Mouse (Mus musculus) heart, postnatal 0 days (tissue): ENCODE measurements around the gene Cfap36. TPM values are rescaled to one million over a fixed set of nuclear protein-coding genes. Genes with fewer than 3 reads are reported as not detected.

Experiments
- ATAC-seq: fragments of 200-750 bp; cut with Nextera tagmentation; 2 replicates; pipeline ENCODE4 v1.8.0; 2017; ENCODE audit warnings: low read depth, moderate number of reproducible peaks, moderate library complexity; ENCODE audit not compliant: insufficient read depth
- DNase-seq: peaks from one replicate; pipeline ENCODE4 v3.0.0-alpha.2; 2016; ENCODE audit warnings: low spot score
- H3K27ac ChIP-seq: fragments of 300-500 bp; sonication (generic); 2 replicates; pipeline ENCODE4 v1.5.1; 2014; ENCODE audit warnings: low read depth, mild to moderate bottlenecking
- H3K27me3 ChIP-seq: fragments of 300-500 bp; sonication (generic); 2 replicates; pipeline ENCODE4 v1.6.1; 2014; ENCODE audit warnings: low read length, mixed read lengths; ENCODE audit not compliant: control insufficient read depth, insufficient read depth
- H3K36me3 ChIP-seq: fragments of 300-500 bp; sonication (generic); replicated peaks from 2 replicates; pipeline ENCODE4 v1.6.1; 2014; ENCODE audit warnings: low read length, mixed read lengths; ENCODE audit not compliant: control insufficient read depth, insufficient read depth
- H3K4me1 ChIP-seq: fragments of 300-500 bp; sonication (generic); 2 replicates; pipeline ENCODE4 v1.6.1; 2014; ENCODE audit warnings: antibody characterized with exemption; ENCODE audit not compliant: control insufficient read depth, insufficient read depth
- H3K4me2 ChIP-seq: fragments of 300-500 bp; sonication (generic); 2 replicates; pipeline ENCODE4 v1.6.1; 2014; ENCODE audit warnings: low read depth, mild to moderate bottlenecking, low read length, moderate library complexity
- H3K4me3 ChIP-seq: fragments of 300-500 bp; sonication (generic); 2 replicates; pipeline ENCODE4 v1.5.1; 2014; ENCODE audit warnings: low read depth, low read length
- H3K9ac ChIP-seq: fragments of 300-500 bp; sonication (generic); replicated peaks from 2 replicates; pipeline ENCODE4 v1.6.1; 2014; ENCODE audit warnings: low read depth, low read length, mixed read lengths
- H3K9me3 ChIP-seq: fragments of 300-500 bp; sonication (generic); replicated peaks from 2 replicates; pipeline ENCODE4 v1.6.1; 2016; ENCODE audit warnings: low read length; ENCODE audit not compliant: control insufficient read depth
- CTCF ChIP-seq: IDR thresholded peaks from 2 replicates; pipeline ENCODE4 v1.5.1; 2016; ENCODE audit warnings: antibody characterized with exemption, control low read depth, low read depth
- EP300 ChIP-seq: IDR thresholded peaks from 2 replicates; pipeline ENCODE4 v1.6.1; 2016; ENCODE audit warnings: antibody characterized with exemption, low read depth
- WGBS: fragments of 180-500 bp; shearing (Covaris S2); extraction: QIAGEN DNeasy Blood & Tissue Kit; methylation state at CpG from one replicate; pipeline ENCODE4 v1.1.7; 2014; 5-methylcytosine and 5-hydroxymethylcytosine counted together
- polyA plus RNA-seq: library from polyadenylated mRNA; unstranded; fragments of >200 nt; fragmentation: Nextera tagmentation; extraction: Ambion mirVana; gene quantifications from 2 replicates; pipeline ENCODE4 v1.2.1, GENCODE M21; 2015
- total RNA-seq: library from RNA; depleted of rRNA; stranded (reverse); fragments of >200 nt; gene quantifications from 2 replicates; pipeline ENCODE4 v1.2.3, GENCODE M21; 2014; ENCODE audit warnings: low replicate concordance

The Cfap36 gene
- total and polyA plus RNA-seq, 2 experiments from 2014 or later, result 3.5 to 44.2 TPM

GRCm38 (mm10) chr11:29222310-29222709, 24.9 kb downstream of the Cfap36 start:
- no peak overlapping the region for H3K9ac ChIP-seq
- TF ChIP-seq CTCF, result no peak
- TF ChIP-seq EP300, result no peak
- WGBS, result 23% methylated on average over 5 of the region's 5 CpGs
- H3K4me2 ChIP-seq, result no peak overlapping the region
- no peaks in the 10 kb centered on the region for H3K9me3 ChIP-seq
- ATAC-seq, result no peak
- H3K36me3 ChIP-seq, result peaks cover 59% of the 10 kb centered on the region
- DNase-seq, result no peak
- no peak overlapping the region for H3K4me3 ChIP-seq
- no peaks in the 10 kb centered on the region for H3K27me3 ChIP-seq
- H3K4me1 ChIP-seq, result no peaks in the 10 kb centered on the region
- H3K27ac ChIP-seq, result no peak overlapping the region

- H3K27ac ChIP-seq, result no peak overlapping the region
- no peak overlapping the region for H3K9ac ChIP-seq
- peaks cover 70% of the 10 kb centered on the region for H3K36me3 ChIP-seq
- H3K4me2 ChIP-seq, result no peak overlapping the region
- H3K4me1 ChIP-seq, result no peaks in the 10 kb centered on the region
- no peaks in the 10 kb centered on the region for H3K27me3 ChIP-seq
- ATAC-seq, result no peak
- no peak for DNase-seq
- no peak overlapping the region for H3K4me3 ChIP-seq
- no peaks in the 10 kb centered on the region for H3K9me3 ChIP-seq
- TF ChIP-seq CTCF, result no peak
- TF ChIP-seq EP300, result no peak
These were observed 28.2 kb downstream of the Cfap36 start for GRCm38 (mm10) chr11:29219055-29219454.

- ATAC-seq (no peak), DNase-seq (no peak)
- Histone ChIP-seq H3K36me3 (peaks cover 65% of the 10 kb centered on the region), H3K4me2 (no peak overlapping the region), H3K27me3 (no peaks in the 10 kb centered on the region), H3K9ac (no peak overlapping the region), H3K4me1 (no peaks in the 10 kb centered on the region), H3K4me3 (no peak overlapping the region), H3K27ac (no peak overlapping the region), H3K9me3 (no peaks in the 10 kb centered on the region)
- TF ChIP-seq EP300, result no peak
- no peak for TF ChIP-seq CTCF
- WGBS, result 78% methylated on average over 2 of the region's 2 CpGs
These were observed 31.0 kb downstream of the Cfap36 start for GRCm38 (mm10) chr11:29216196-29216595.

GRCm38 (mm10) chr11:29209774-29210173, 37.4 kb downstream of the Cfap36 start:
- no peak overlapping the region for H3K4me2 ChIP-seq
- H3K27ac ChIP-seq, result no peak overlapping the region
- DNase-seq (no peak), ATAC-seq (no peak)
- no peaks in the 10 kb centered on the region for H3K9me3 ChIP-seq
- TF ChIP-seq EP300 (no peak), CTCF (no peak)
- no peak overlapping the region for H3K4me3 ChIP-seq
- H3K4me1 ChIP-seq, result no peaks in the 10 kb centered on the region
- peaks cover 45% of the 10 kb centered on the region for H3K36me3 ChIP-seq
- H3K9ac ChIP-seq, result no peak overlapping the region
- WGBS, result 80% methylated on average over 2 of the region's 2 CpGs
- H3K27me3 ChIP-seq, result no peaks in the 10 kb centered on the region

GRCm38 (mm10) chr11:29203653-29204052, 43.6 kb downstream of the Cfap36 start:
- Histone ChIP-seq H3K4me1 (no peaks in the 10 kb centered on the region), H3K27ac (no peak overlapping the region), H3K27me3 (no peaks in the 10 kb centered on the region), H3K4me2 (no peak overlapping the region), H3K9me3 (no peaks in the 10 kb centered on the region), H3K4me3 (no peak overlapping the region), H3K36me3 (peaks cover 51% of the 10 kb centered on the region), H3K9ac (no peak overlapping the region)
- TF ChIP-seq CTCF (peak; percentile 21), EP300 (no peak)
- WGBS, result 77% methylated on average over 5 of the region's 5 CpGs
- no peak for DNase-seq
- no peak for ATAC-seq

- Histone ChIP-seq H3K4me3 (no peak overlapping the region), H3K9me3 (no peaks in the 10 kb centered on the region), H3K27me3 (no peaks in the 10 kb centered on the region), H3K4me1 (no peaks in the 10 kb centered on the region), H3K36me3 (peaks cover 42% of the 10 kb centered on the region), H3K27ac (no peak overlapping the region), H3K4me2 (no peak overlapping the region), H3K9ac (no peak overlapping the region)
- no peak for TF ChIP-seq EP300
- TF ChIP-seq CTCF, result no peak
- DNase-seq (no peak), ATAC-seq (no peak)
- 81% methylated on average over 2 of the region's 2 CpGs for WGBS
These were observed 58.2 kb downstream of the Cfap36 start for GRCm38 (mm10) chr11:29188981-29189380.
